In genomic region chr17:47296709-47297450, GRCm38 (mm10) we compare ENCODE assay signal across 20 mouse cellular contexts.
DNase-seq lines count a peak whose midpoint lies in the region; ATAC-seq lines count a peak whose summit lies in the region.
"Had no signal": no experiment of that assay in that cellular context is flagged by ENCODE, and none has a peak within 500 bp of the region (broad histone marks: within the 10 kb centered on the region; RNA-seq: fewer than 3 reads in every experiment).

No protein-coding gene starts in this region.

- ATAC-seq in heart, embryonic 13.5 days (ENCODE audit: extremely low read depth, insufficient number of reproducible peaks, low FRiP score, low TSS enrichment) = no peak
- ATAC-seq in lung, embryonic 15.5 days (ENCODE audit: borderline replicate concordance, extremely low read depth, low FRiP score, low TSS enrichment) = no peak
- ATAC-seq in forebrain, embryonic 15.5 days (replicated peaks) = no peak
- ATAC-seq: forebrain, embryonic 14.5 days; liver, postnatal 0 days; midbrain, embryonic 13.5 days had no signal

- H3K9me3 ChIP-seq in heart, embryonic 13.5 days = no peaks in the 10 kb centered on the region
- no peaks in the 10 kb centered on the region for H3K9me3 ChIP-seq in lung, embryonic 15.5 days
- H3K9me3 ChIP-seq in forebrain, embryonic 15.5 days = no peaks in the 10 kb centered on the region
- H3K9me3 ChIP-seq: embryonic facial prominence, embryonic 12.5 days; hindbrain, embryonic 12.5 days; midbrain, embryonic 13.5 days; neural tube, embryonic 13.5 days had no signal

- H3K4me1 ChIP-seq in heart, embryonic 13.5 days = peaks cover 35% of the 10 kb centered on the region
- peaks cover 37% of the 10 kb centered on the region for H3K4me1 ChIP-seq in lung, embryonic 15.5 days
- peaks cover 9% of the 10 kb centered on the region; the same call in 1 of the 2 replicates for H3K4me1 ChIP-seq in forebrain, embryonic 15.5 days

- peak overlapping the region; percentile 75; the same call in 1 of the 2 replicates for H3K27ac ChIP-seq in heart, embryonic 13.5 days (replicated peaks)
- peak overlapping the region; percentile 91 for H3K27ac ChIP-seq in lung, embryonic 15.5 days
- H3K27ac ChIP-seq in macrophage = peak overlapping the region; percentile 95
- H3K27ac ChIP-seq in forebrain, embryonic 15.5 days (replicated peaks) = no peak overlapping the region
- H3K27ac ChIP-seq: embryonic facial prominence, embryonic 12.5 days; hindbrain, embryonic 12.5 days; midbrain, embryonic 13.5 days; neural tube, embryonic 13.5 days had no signal

- peaks cover 6% of the 10 kb centered on the region; the same call in 1 of the 2 replicates for H3K36me3 ChIP-seq in heart, embryonic 13.5 days
- H3K36me3 ChIP-seq in lung, embryonic 15.5 days = no peaks in the 10 kb centered on the region
- no peaks in the 10 kb centered on the region for H3K36me3 ChIP-seq in macrophage (ENCODE audit: inconsistent target)
- no peaks in the 10 kb centered on the region for H3K36me3 ChIP-seq in forebrain, embryonic 15.5 days
- H3K36me3 ChIP-seq: hindbrain, embryonic 12.5 days; midbrain, embryonic 13.5 days; neural tube, embryonic 13.5 days had no signal

- WGBS in heart, embryonic 13.5 days = 88% methylated on average over 9 of the region's 9 CpGs
- WGBS in lung, embryonic 15.5 days = 79% methylated on average over 9 of the region's 9 CpGs
- 82% methylated on average over 9 of the region's 9 CpGs for WGBS in macrophage (ENCODE audit: missing documents)
- 84% methylated on average over 9 of the region's 9 CpGs for WGBS in forebrain, embryonic 15.5 days

- no peak for DNase-seq in heart, adult 18-20 months
- no peak for DNase-seq in lung, postnatal 36 days
- peak; percentile 69 for DNase-seq in adrenal gland, adult 8-10 months
- no peak for DNase-seq in cerebellum, postnatal 14 days
- DNase-seq: cerebellum, adult 8-10 months; gastrocnemius, postnatal 25 days; heart, postnatal 10 days; kidney, adult 9 months; kidney, postnatal 4 days; liver, postnatal 0 days; thymus, postnatal 4 days had no signal

- H3K79me2 ChIP-seq in macrophage (ENCODE audit: inconsistent target) = peaks cover 55% of the 10 kb centered on the region

- no peak overlapping the region for H3K4me2 ChIP-seq in heart, embryonic 13.5 days
- no peak overlapping the region for H3K4me2 ChIP-seq in lung, embryonic 15.5 days
- H3K4me2 ChIP-seq in forebrain, embryonic 15.5 days (replicated peaks) = no peak overlapping the region
- H3K4me2 ChIP-seq: embryonic facial prominence, embryonic 12.5 days; hindbrain, embryonic 12.5 days; midbrain, embryonic 13.5 days; neural tube, embryonic 13.5 days had no signal

- H3K9ac ChIP-seq in heart, embryonic 13.5 days = no peak overlapping the region
- no peak overlapping the region for H3K9ac ChIP-seq in lung, embryonic 15.5 days
- no peak overlapping the region for H3K9ac ChIP-seq in forebrain, embryonic 15.5 days (replicated peaks)
- H3K9ac ChIP-seq: embryonic facial prominence, embryonic 12.5 days; hindbrain, embryonic 12.5 days; liver, postnatal 0 days; midbrain, embryonic 13.5 days; neural tube, embryonic 13.5 days had no signal

- no peak overlapping the region for H3K4me3 ChIP-seq in heart, embryonic 13.5 days
- H3K4me3 ChIP-seq in lung, embryonic 15.5 days = no peak overlapping the region
- no peak overlapping the region for H3K4me3 ChIP-seq in macrophage (ENCODE audit: inconsistent target)
- no peak overlapping the region for H3K4me3 ChIP-seq in forebrain, embryonic 15.5 days
- H3K4me3 ChIP-seq: embryonic facial prominence, embryonic 12.5 days; hindbrain, embryonic 12.5 days; midbrain, embryonic 13.5 days; neural tube, embryonic 13.5 days had no signal

- H3K27me3 ChIP-seq in heart, embryonic 13.5 days (replicated peaks) = no peaks in the 10 kb centered on the region
- H3K27me3 ChIP-seq in lung, embryonic 15.5 days = no peaks in the 10 kb centered on the region
- no peaks in the 10 kb centered on the region for H3K27me3 ChIP-seq in forebrain, embryonic 15.5 days
- H3K27me3 ChIP-seq: embryonic facial prominence, embryonic 12.5 days; hindbrain, embryonic 12.5 days; midbrain, embryonic 13.5 days; neural tube, embryonic 13.5 days had no signal
